Mouse (Mus musculus) erythroblast, adult 5-6 weeks (primary cell): Measurements from ENCODE around the gene Ccnd3. TPM values are rescaled to one million over a fixed set of nuclear protein-coding genes. Genes with fewer than 3 reads are reported as not detected.
A peak's percentile ranks its signal among the peaks of the same experiment; 100 is the strongest.

ENCODE experiments used
- ATAC-seq: replicated peaks from 2 replicates; pipeline ENCODE4 v1.8.0; 2016; ENCODE audit warnings: moderate number of reproducible peaks, mild to moderate bottlenecking, moderate TSS enrichment, inconsistent platforms; ENCODE audit not compliant: poor library complexity, low FRiP score, severe bottlenecking
- total RNA-seq, 2 experiments: library from RNA; stranded (forward) in 1 of 2; stranded (reverse) in 1 of 2; fragments of 150-400 nt in 1 of 2; fragments of 200-764, 138-1000 nt in 1 of 2; gene quantifications; 2 replicates each; pipeline versions ENCODE4 v1.2.3 to v1.2.4; 2015 to 2017; ENCODE audit warnings: low replicate concordance in 2 of 2

Gene Ccnd3
- total RNA-seq, 2 experiments from 2014 or later = 65.9 to 85.3 TPM

GRCm38 (mm10) chr17:47633999-47634770, 129.3 kb downstream of the Ccnd3 start:
- no peak for ATAC-seq

GRCm38 (mm10) chr17:47642992-47643391, 138.1 kb downstream of the Ccnd3 start:
- no peak for ATAC-seq

GRCm38 (mm10) chr17:47646683-47647082, 141.8 kb downstream of the Ccnd3 start:
- ATAC-seq = peak; percentile 76

- no peak for ATAC-seq
Measured at GRCm38 (mm10) chr17:47648966-47649365, 144.1 kb downstream of the Ccnd3 start.

Other genes starting within 250 kb of the Ccnd3 start
- gene Mrps10, start 136.2 kb upstream of the Ccnd3 start, total RNA-seq (2015; ENCODE audit: low replicate concordance) = 0.96 and 10.0 TPM in 2 replicates
- gene Mrps10, start 136.2 kb upstream of the Ccnd3 start, total RNA-seq (2017; ENCODE audit: low replicate concordance) = 2.2 and 10.7 TPM in 2 replicates
- not detected in 2 replicates for gene Guca1b, start 119.7 kb upstream of the Ccnd3 start, total RNA-seq (2015; ENCODE audit: low replicate concordance)
- 0.77 and 1.1 TPM in 2 replicates for gene Guca1b, start 119.7 kb upstream of the Ccnd3 start, total RNA-seq (2017; ENCODE audit: low replicate concordance)
- not detected in 2 replicates for gene Guca1a, start 104.5 kb upstream of the Ccnd3 start, total RNA-seq (2015; ENCODE audit: low replicate concordance)
- not detected in 2 replicates for gene Guca1a, start 104.5 kb upstream of the Ccnd3 start, total RNA-seq (2017; ENCODE audit: low replicate concordance)
- gene AI661453, start 68.4 kb upstream of the Ccnd3 start, total RNA-seq (2015; ENCODE audit: low replicate concordance) = 0.63 TPM in 1 of 2 replicates, not detected in the other
- 0.70 TPM in 1 of 2 replicates, not detected in the other for gene AI661453, start 68.4 kb upstream of the Ccnd3 start, total RNA-seq (2017; ENCODE audit: low replicate concordance)
- gene 1700001C19Rik, start 67.7 kb upstream of the Ccnd3 start, total RNA-seq (2015; ENCODE audit: low replicate concordance) = not detected in 2 replicates
- gene 1700001C19Rik, start 67.7 kb upstream of the Ccnd3 start, total RNA-seq (2017; ENCODE audit: low replicate concordance) = not detected in 2 replicates
- gene Taf8, start 2.8 kb upstream of the Ccnd3 start, total RNA-seq (2015; ENCODE audit: low replicate concordance) = 34.5 and 36.5 TPM in 2 replicates
- gene Taf8, start 2.8 kb upstream of the Ccnd3 start, total RNA-seq (2017; ENCODE audit: low replicate concordance) = 47.1 and 67.9 TPM in 2 replicates
- gene Bysl, start 106.4 kb downstream of the Ccnd3 start, total RNA-seq (2015; ENCODE audit: low replicate concordance) = 1.2 and 2.1 TPM in 2 replicates
- 3.2 and 4.3 TPM in 2 replicates for gene Bysl, start 106.4 kb downstream of the Ccnd3 start, total RNA-seq (2017; ENCODE audit: low replicate concordance)
- gene Med20, start 106.5 kb downstream of the Ccnd3 start, total RNA-seq (2015; ENCODE audit: low replicate concordance) = 10.4 and 19.9 TPM in 2 replicates
- gene Med20, start 106.5 kb downstream of the Ccnd3 start, total RNA-seq (2017; ENCODE audit: low replicate concordance) = 48.5 and 68.2 TPM in 2 replicates
- gene Gm20517, start 106.5 kb downstream of the Ccnd3 start, total RNA-seq (2015; ENCODE audit: low replicate concordance) = 2.5 and 4.8 TPM in 2 replicates
- gene Gm20517, start 106.5 kb downstream of the Ccnd3 start, total RNA-seq (2017; ENCODE audit: low replicate concordance) = 6.3 and 16.2 TPM in 2 replicates
- gene Usp49, start 125.6 kb downstream of the Ccnd3 start, total RNA-seq (2015; ENCODE audit: low replicate concordance) = 7.3 and 36.5 TPM in 2 replicates
- gene Usp49, start 125.6 kb downstream of the Ccnd3 start, total RNA-seq (2017; ENCODE audit: low replicate concordance) = 14.8 and 27.6 TPM in 2 replicates
- 24.2 and 44.9 TPM in 2 replicates for gene Tomm6, start 183.3 kb downstream of the Ccnd3 start, total RNA-seq (2015; ENCODE audit: low replicate concordance)
- 9.1 and 10.8 TPM in 2 replicates for gene Tomm6, start 183.3 kb downstream of the Ccnd3 start, total RNA-seq (2017; ENCODE audit: low replicate concordance)
- not detected in 2 replicates for gene Frs3, start 184.0 kb downstream of the Ccnd3 start, total RNA-seq (2015; ENCODE audit: low replicate concordance)
- gene Frs3, start 184.0 kb downstream of the Ccnd3 start, total RNA-seq (2017; ENCODE audit: low replicate concordance) = not detected in 2 replicates
- not detected in 2 replicates for gene Gm21981, start 189.4 kb downstream of the Ccnd3 start, total RNA-seq (2015; ENCODE audit: low replicate concordance)
- gene Gm21981, start 189.4 kb downstream of the Ccnd3 start, total RNA-seq (2017; ENCODE audit: low replicate concordance) = not detected in 2 replicates
- not detected in 2 replicates for gene Prickle4, start 189.7 kb downstream of the Ccnd3 start, total RNA-seq (2015; ENCODE audit: low replicate concordance)
- not detected in 2 replicates for gene Prickle4, start 189.7 kb downstream of the Ccnd3 start, total RNA-seq (2017; ENCODE audit: low replicate concordance)
- gene Pgc, start 221.8 kb downstream of the Ccnd3 start, total RNA-seq (2015; ENCODE audit: low replicate concordance) = not detected in 2 replicates
- not detected in 2 replicates for gene Pgc, start 221.8 kb downstream of the Ccnd3 start, total RNA-seq (2017; ENCODE audit: low replicate concordance)
- gene Tfeb, start 232.0 kb downstream of the Ccnd3 start, total RNA-seq (2015; ENCODE audit: low replicate concordance) = 4.6 and 6.7 TPM in 2 replicates
- gene Tfeb, start 232.0 kb downstream of the Ccnd3 start, total RNA-seq (2017; ENCODE audit: low replicate concordance) = 3.8 and 9.4 TPM in 2 replicates